Mouse (Mus musculus) adrenal gland (tissue): ENCODE results near the gene Adgrl3.

Source experiments
- intact Hi-C: fragments of 180-260 bp; cut with DNase I; formaldehyde crosslinking; loops from one replicate; pipeline ENCODE4 v1.15.1; 2025

Adgrl3 gene

GRCm38 (mm10) chr5:81653941-81654340 is 634.0 kb downstream of the Adgrl3 start:
- intact Hi-C loops: no loop called here

DNA sequence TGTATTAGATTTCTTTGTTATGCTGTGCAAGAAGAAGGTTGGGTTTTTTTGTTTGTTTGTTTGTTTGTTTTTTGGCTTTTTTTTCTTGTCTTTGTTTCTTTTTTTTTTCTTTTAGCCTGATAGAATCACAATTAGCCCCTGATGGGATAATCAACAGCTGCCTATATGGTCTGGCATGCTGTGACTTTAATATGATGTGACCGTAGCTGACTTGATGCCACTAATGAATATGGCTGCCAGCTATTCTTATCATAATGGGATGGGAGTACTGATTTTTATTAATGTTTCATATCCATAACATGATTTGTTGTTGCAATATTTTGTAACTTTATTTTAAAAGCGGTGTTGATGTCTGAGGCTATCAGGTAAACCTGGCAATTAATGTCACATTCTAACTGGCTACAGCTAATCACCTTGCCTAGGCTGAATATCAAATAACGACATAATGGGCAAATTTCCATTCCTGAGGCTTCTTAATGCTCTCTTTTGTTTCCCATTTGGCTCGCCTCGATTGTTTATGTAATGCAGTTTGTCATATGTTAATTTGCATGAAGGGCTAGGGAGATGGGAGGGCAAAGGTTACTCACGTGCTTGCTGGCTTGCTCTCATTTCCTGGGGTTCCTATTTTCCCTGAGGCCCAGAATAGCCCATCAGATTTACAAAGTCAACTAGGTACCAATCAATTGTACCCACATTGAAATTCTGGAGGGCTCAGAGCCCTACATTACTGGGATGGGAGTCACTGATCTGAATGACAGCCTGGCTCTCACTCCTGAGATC is 641.9 kb downstream of the Adgrl3 start:
- intact Hi-C loops: no loop called here

- intact Hi-C loops: no loop called here
Measured at GRCm38 (mm10) chr5:81671025-81671424, 651.1 kb downstream of the Adgrl3 start.

DNA sequence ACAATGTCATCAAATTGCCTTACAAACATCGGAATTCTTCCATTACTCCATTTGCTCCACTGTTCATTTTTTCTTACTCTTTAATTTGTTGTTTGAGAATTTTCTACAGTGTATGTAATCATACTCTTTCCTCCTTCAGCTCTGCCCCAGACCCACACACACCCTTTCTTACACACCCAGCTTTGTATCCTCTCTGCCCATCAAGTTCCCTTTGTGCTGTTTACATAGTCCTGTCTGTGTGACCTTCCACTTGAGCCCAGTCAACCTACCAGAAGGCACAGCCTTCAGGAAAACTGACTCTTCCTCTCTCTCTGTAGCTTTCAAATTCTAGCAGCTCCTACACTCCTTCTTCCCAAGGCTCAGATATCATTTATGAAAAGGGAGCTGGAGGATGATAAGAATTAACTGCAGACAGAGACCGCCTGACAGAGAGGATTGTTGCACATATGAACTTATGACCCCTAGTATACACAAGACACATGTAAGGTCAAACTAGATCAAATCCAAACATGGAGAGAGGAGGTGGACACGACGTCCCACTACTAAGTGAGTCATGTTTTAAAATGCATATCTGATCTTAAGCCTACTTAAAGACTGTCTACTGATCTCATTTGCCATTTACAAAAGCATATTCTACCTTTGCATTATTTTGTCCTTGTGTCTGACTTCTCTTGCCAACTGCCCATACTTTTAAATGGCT is 654.5 kb downstream of the Adgrl3 start:
- intact Hi-C loops: no loop called here

DNA sequence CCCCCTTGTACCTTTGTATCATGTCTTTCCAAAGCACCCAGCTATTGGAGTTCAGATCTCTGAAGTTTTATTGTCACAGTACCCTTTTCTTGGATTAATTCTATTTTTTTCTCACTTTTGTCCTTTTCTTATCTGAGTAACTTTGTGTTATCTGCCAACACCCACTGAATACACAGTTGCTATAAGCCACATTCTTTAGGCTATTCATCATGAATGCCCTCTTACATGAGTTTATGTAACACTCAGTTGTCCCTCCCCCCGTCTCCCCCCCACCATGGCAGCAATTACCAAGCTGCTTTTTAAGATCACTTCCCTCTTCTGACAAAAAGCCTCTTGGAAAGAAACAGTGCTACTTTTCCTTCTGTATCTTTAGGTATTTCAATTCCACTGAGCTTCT is 655.0 kb downstream of the Adgrl3 start:
- intact Hi-C loops: no loop called here

DNA sequence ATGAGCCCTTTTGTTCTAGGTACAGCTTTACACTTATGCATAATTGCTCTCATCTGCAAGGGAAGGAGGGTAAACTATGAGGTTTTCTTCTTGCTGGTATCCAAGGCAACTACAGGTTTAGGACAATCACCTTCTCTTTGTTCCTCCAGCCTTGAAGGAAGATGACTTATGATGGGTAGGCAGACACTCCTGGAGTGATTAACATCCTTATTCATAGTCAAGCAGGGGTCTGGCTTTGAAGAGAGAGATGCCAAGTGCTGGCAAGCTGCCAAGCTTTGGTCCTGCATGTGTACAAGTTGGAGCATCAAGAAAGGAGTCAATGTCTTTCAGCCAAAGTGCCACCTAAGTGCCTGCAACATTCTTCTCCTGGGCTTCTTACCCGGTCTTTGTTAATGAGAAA is 657.0 kb downstream of the Adgrl3 start:
- intact Hi-C loops: no loop called here

DNA sequence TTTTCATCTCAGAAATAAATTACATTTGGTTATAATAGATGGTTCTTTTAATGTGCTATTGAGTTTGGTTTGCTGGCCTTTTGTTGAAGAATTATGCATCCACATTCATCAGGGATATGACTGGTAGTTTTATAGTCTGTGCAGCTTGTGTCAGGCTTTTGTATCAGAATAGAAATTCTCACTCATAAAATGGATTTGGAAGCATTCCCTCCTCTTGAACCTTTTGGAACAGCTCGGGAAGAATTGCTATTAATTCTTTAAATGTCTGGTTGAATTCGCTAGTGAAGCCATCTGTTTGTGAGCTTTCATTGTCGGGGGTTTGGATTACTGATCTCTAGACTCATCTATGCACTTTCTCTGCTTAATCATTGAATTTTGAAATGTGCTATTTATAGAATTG is 666.3 kb downstream of the Adgrl3 start:
- intact Hi-C loops: no loop called here

GRCm38 (mm10) chr5:81686845-81687244 is 666.9 kb downstream of the Adgrl3 start:
- intact Hi-C loops: no loop called here

GRCm38 (mm10) chr5:81729620-81730019 is 709.7 kb downstream of the Adgrl3 start:
- intact Hi-C loops: no loop called here

DNA sequence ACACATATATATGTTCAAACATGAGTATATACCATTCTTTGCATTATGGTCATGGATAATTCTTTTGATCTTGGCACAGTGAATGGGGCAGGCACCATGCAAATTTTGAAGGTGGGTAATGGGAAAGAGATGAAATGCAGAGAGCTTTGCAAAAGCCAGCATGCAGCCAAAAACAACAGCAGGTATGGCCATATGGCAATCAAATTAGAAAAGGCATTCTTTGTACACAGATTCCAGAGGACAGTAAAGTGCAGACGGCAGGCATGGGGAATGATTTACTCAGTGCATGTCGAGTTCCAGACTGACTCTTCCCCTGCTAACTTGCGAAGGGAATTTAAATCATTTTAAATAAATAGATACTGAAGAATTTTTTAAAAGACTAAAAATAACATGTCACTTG is 716.1 kb downstream of the Adgrl3 start:
- intact Hi-C loops: no loop called here

GRCm38 (mm10) chr5:81738286-81739032 is 718.5 kb downstream of the Adgrl3 start:
- intact Hi-C loops: no loop called here

GRCm38 (mm10) chr5:81752426-81752825 is 732.5 kb downstream of the Adgrl3 start:
- intact Hi-C loops: no loop called here

DNA sequence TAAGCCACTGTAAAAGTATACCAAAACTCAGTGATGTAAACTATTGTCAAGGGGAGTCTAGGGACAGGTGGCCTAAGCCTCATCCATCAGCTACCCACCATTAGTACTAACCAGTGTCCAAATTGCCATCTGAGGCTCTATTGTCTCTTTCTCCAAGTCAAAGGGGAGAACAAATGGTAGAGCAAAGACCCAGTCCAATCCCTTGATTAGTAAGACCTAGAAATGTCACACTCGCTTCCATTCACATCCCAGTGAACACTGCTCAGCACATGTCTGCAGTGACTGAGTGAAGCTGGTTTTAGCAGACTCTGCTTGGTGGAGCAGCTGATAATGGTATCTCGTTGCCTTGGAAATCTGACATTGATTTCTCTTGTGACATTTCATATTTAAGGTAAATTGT is 735.8 kb downstream of the Adgrl3 start:
- intact Hi-C loops: no loop called here

- intact Hi-C loops: no loop called here
Measured at GRCm38 (mm10) chr5:81757093-81757725, 737.3 kb downstream of the Adgrl3 start.

DNA sequence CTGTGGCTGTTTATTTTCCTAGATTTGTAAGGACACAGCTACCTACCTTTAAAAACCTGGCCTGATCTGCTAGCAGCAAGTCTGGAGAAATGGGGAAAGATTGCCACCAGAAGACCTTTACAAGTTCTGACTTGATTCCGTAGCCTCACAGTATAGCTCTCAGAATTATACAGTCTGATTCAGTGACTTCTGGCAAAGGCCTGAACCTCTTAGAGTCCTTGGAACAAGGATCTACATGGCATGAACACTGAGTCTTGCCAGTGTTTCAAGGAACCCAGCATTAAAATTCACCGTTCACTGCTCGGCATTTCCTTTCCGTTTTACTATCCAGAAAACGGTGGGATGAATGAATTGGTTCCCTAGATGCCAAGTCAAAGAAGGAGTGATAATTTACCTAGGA is 756.3 kb downstream of the Adgrl3 start:
- intact Hi-C loops: no loop called here

GRCm38 (mm10) chr5:81776746-81777145 is 756.8 kb downstream of the Adgrl3 start:
- intact Hi-C loops: no loop called here

GRCm38 (mm10) chr5:81784770-81785169 is 764.8 kb downstream of the Adgrl3 start:
- intact Hi-C loops: no loop called here

DNA sequence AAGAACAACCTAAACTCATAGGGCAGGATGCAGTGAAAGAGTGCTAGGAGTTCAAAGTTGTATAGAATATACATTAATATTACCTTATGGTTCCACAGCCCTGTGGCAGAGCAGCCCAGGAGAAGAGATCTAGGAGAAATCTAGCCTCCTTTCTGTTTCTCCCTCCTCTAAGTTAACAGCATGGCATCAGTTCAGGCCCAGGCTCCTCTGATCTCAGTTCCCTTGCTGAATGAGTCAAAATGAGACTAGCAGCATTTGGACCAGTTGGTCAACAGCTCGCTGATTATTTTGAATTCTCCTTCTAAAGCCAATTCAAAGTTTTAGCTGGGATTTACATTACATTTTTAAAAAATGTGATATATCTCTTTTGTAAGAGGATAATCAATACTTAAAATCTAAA is 770.8 kb downstream of the Adgrl3 start:
- intact Hi-C loops: no loop called here

DNA sequence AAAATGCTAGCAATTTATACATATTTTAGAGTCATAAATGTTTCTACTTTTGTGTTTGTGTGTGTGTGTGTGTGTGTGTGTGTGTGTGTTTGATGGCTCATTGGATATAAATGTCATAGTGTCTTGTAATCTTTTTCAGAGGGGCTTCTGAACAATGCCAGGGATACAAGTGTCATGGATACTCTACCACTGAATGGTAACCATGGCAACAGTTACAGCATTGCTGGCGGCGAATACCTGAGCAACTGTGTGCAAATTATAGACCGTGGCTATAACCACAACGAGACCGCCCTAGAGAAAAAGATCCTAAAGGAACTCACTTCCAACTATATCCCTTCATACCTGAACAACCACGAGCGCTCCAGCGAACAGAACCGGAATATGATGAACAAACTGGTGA is 774.2 kb downstream of the Adgrl3 start:
- intact Hi-C loops: no loop called here

DNA sequence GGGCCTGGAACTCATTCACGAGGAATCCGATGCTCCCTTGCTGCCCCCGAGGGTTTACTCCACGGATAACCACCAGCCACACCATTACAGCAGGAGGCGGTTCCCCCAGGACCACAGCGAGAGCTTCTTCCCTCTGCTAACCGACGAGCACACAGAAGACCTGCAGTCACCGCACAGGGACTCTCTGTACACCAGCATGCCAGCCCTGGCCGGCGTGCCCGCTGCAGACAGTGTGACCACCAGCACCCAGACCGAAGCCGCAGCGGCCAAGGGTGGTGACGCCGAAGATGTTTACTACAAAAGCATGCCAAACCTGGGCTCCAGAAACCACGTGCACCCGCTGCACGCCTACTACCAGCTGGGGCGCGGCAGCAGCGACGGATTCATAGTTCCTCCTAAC is 774.7 kb downstream of the Adgrl3 start:
- intact Hi-C loops: no loop called here

DNA sequence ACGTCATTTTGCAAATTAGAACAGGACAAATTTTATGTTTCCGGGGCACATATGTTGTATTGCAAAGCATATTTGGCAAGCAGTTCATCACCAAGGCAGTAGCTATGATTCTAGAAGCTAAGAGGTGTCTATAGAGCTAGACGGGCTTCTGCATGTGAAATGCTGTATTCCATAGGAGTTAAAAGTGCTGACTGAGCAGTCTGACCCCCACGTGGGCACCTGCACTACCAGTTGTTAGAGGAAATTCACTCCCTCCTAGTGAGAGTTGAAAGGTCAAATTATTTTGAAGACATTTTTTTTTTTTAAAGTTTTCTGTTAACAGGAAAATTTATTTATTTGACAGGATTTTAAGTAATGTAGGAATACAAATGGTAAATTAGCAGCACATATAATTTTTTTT is 776.2 kb downstream of the Adgrl3 start:
- intact Hi-C loops: no loop called here

DNA sequence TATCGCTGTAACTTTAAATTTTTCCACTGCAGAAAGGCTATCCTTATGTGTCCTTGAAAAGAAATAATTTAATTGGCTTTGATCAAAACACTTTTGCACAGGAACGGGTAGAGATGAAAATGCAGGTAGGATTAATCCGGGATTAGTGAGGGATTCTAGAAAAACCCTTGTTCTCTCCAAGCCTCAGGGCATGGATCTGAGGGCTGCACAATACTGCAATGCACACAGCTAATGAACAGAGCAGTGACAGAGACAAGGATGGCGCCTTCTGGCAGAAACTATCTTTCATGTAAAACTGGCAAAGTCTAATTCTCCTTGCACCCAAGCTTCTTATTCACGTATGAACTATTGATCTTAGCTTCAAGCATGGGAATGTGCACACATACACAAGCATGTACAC is 791.0 kb downstream of the Adgrl3 start:
- intact Hi-C loops: no loop called here
